Mouse (Mus musculus): ENCODE results near the gene Vwa8. TPM values are rescaled to one million over a fixed set of nuclear protein-coding genes. Genes with fewer than 3 reads are reported as not detected.

The Vwa8 gene
- polyA plus RNA-seq, 1 experiment from 2014 or later = 7.9 TPM

DNA sequence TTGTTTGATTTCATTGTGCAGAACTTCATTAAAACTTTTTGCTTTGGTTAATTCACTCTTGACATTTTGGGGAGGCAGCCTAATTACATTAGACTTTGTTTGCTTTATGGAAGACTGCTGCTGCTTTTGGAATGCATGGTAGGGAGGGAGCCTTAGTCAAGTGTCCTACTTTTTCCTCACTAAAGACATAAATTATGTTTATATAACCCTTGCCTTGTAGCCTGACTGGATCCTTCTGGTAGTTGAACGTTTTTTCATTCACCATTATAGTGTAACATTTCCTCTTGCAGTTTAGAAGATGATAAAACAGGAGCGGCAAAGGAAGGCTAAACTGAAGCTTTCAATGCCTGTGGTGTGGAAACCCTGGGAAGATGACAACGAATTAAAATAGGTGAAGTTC, 375 bp upstream of the Vwa8 start:
- H3K36me3 ChIP-seq (replicated peaks) = no peaks in the 10 kb centered on the region
- H3K27me3 ChIP-seq = no peaks in the 10 kb centered on the region
- 9% methylated on average over 3 of the region's 3 CpGs for WGBS (ENCODE audit: insufficient replicate concordance)
- peak overlapping the region; percentile 80 for H3K4me3 ChIP-seq (replicated peaks)
- H3K9me3 ChIP-seq (replicated peaks) = no peaks in the 10 kb centered on the region
- H3K4me2 ChIP-seq = peak overlapping the region; percentile 84
- peaks cover 29% of the 10 kb centered on the region for H3K4me1 ChIP-seq (replicated peaks)
- no peak for ATAC-seq (ENCODE audit: insufficient read depth)
- H3K27ac ChIP-seq (replicated peaks) = no peak overlapping the region; the same call in 1 of the 2 replicates
- no peak overlapping the region; the same call in 1 of the 2 replicates for H3K9ac ChIP-seq

GRCm38 (mm10) chr14:78849961-78850578, 1.2 kb downstream of the Vwa8 start:
- Histone ChIP-seq H3K9ac (no peak overlapping the region), H3K9me3 (replicated peaks) (no peaks in the 10 kb centered on the region), H3K27ac (replicated peaks) (peak overlapping the region; percentile 15), H3K4me3 (replicated peaks) (peak overlapping the region; percentile 80), H3K36me3 (replicated peaks) (no peaks in the 10 kb centered on the region), H3K4me1 (replicated peaks) (peaks cover 29% of the 10 kb centered on the region), H3K4me2 (peak overlapping the region; percentile 84), H3K27me3 (no peaks in the 10 kb centered on the region)
- WGBS (ENCODE audit: insufficient replicate concordance) = 40% methylated on average over 5 of the region's 5 CpGs
- no peak for ATAC-seq (ENCODE audit: insufficient read depth)

DNA sequence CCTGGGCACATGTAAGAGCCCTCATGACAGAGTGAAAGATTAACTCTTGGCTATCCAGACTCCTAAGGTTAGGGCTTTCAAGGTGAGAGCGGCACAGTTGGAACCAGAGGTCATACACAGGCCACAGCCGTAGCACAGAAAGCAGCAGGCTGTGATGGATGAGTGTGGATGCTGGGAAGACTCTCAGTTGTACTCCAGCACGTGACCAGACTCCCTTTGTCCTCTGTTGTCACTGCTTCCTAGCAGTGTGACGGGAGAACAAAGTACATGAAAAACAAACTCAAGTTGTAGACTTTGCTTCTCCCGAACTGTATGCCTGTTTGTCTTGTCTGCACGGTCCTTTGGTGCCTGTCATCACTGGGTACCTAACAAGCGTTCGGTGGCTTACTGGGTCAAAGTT, 1.8 kb downstream of the Vwa8 start:
- ATAC-seq (ENCODE audit: insufficient read depth) = peak; percentile 70
- peak overlapping the region; percentile 45; the same call in 1 of the 2 replicates for H3K27ac ChIP-seq (replicated peaks)
- 59% methylated on average over 8 of the region's 8 CpGs for WGBS (ENCODE audit: insufficient replicate concordance)
- peak overlapping the region; percentile 27 for H3K4me2 ChIP-seq
- H3K4me1 ChIP-seq (replicated peaks) = peaks cover 29% of the 10 kb centered on the region
- no peaks in the 10 kb centered on the region for H3K27me3 ChIP-seq
- no peaks in the 10 kb centered on the region for H3K36me3 ChIP-seq (replicated peaks)
- no peak overlapping the region for H3K4me3 ChIP-seq (replicated peaks)
- H3K9ac ChIP-seq = no peak overlapping the region
- no peaks in the 10 kb centered on the region for H3K9me3 ChIP-seq (replicated peaks)

- Histone ChIP-seq H3K9ac (no peak overlapping the region), H3K36me3 (replicated peaks) (no peaks in the 10 kb centered on the region), H3K27ac (replicated peaks) (peak overlapping the region; percentile 45; the same call in 1 of the 2 replicates), H3K9me3 (replicated peaks) (no peaks in the 10 kb centered on the region), H3K27me3 (no peaks in the 10 kb centered on the region), H3K4me1 (replicated peaks) (peaks cover 29% of the 10 kb centered on the region), H3K4me3 (replicated peaks) (no peak overlapping the region), H3K4me2 (no peak overlapping the region)
- ATAC-seq (ENCODE audit: insufficient read depth) = no peak
- WGBS (ENCODE audit: insufficient replicate concordance) = 44% methylated on average over 3 of the region's 3 CpGs
These were observed 2.5 kb downstream of the Vwa8 start for GRCm38 (mm10) chr14:78851366-78851765.

DNA sequence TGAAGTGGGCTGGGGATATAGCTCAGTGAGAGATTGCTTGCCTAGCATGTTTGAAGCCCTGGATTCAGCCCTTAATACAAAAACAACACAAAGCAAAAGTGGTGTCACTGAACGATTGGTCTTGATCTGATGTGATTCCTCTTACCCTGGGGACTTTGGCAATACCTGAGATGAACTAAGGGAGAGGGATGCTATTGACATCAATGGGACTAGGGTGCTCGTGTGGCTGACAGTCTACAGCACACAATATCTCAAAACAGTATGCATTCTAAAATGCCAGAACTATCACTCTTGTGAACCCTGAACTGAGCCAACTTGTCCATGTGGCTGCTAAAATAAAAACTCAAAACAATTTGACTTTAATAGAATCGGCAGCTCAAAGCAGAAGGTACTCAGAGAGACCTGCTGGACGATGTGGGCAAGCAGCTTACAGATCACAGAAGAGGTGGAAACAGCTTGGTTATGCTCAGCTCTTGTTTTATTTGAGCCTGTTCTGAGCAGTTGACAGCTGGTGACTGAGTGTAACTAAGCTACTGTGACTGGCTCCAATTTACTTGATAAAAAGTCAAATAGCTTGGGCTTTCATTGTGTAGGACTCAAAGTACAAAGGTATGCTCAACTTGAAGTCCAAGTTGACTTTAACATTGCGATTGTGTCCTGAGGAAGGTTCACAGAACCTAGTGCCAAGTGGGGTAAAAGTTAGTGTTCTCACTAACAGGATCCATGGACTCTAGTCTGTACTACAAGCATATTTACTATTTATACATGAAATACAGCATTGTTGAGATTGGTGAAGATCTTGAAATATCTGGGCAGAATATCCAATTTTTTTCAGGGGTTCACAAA, 3.8 kb downstream of the Vwa8 start:
- no peaks in the 10 kb centered on the region for H3K36me3 ChIP-seq (replicated peaks)
- H3K4me2 ChIP-seq = no peak overlapping the region
- H3K27me3 ChIP-seq = no peaks in the 10 kb centered on the region
- no peak overlapping the region; the same call in 1 of the 2 replicates for H3K27ac ChIP-seq (replicated peaks)
- 64% methylated on average over 5 of the region's 5 CpGs for WGBS (ENCODE audit: insufficient replicate concordance)
- ATAC-seq (ENCODE audit: insufficient read depth) = peak; percentile 10; the same call in 1 of the 2 replicates
- H3K9me3 ChIP-seq (replicated peaks) = no peaks in the 10 kb centered on the region
- no peak overlapping the region for H3K4me3 ChIP-seq (replicated peaks)
- H3K9ac ChIP-seq = no peak overlapping the region
- peaks cover 29% of the 10 kb centered on the region for H3K4me1 ChIP-seq (replicated peaks)

DNA sequence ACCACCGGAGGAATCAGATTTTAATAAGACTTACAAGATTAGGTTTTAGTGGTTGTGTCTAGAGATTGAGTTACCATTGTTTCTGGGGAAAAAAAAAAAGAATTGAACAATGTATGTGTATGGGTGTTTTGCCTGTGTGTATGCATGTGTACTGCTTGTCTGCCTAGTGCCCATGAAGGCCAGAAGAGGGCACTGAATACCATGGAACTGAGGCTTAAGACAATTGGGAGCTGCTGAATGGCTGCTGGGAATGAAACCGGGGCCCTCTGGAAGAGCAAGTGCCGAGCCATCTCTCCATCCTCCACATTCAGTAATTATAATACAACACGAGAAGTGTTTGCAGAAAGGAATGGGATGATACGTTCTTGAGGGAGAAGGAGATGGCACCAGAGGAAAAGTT, 12.3 kb downstream of the Vwa8 start:
- no peaks in the 10 kb centered on the region for H3K4me1 ChIP-seq (replicated peaks)
- no peak overlapping the region for H3K9ac ChIP-seq
- no peak for ATAC-seq (ENCODE audit: insufficient read depth)
- no peak overlapping the region for H3K4me2 ChIP-seq
- no peak overlapping the region for H3K4me3 ChIP-seq (replicated peaks)
- H3K36me3 ChIP-seq (replicated peaks) = no peaks in the 10 kb centered on the region
- H3K27ac ChIP-seq (replicated peaks) = no peak overlapping the region
- no peaks in the 10 kb centered on the region for H3K27me3 ChIP-seq
- no peaks in the 10 kb centered on the region for H3K9me3 ChIP-seq (replicated peaks)
- 83% methylated on average over 5 of the region's 5 CpGs for WGBS (ENCODE audit: insufficient replicate concordance)

GRCm38 (mm10) chr14:78870036-78870435, 21.2 kb downstream of the Vwa8 start:
- H3K4me3 ChIP-seq (replicated peaks) = no peak overlapping the region
- H3K9ac ChIP-seq = no peak overlapping the region
- H3K4me2 ChIP-seq = no peak overlapping the region
- WGBS (ENCODE audit: insufficient replicate concordance) = 57% methylated on average over 2 of the region's 2 CpGs
- H3K9me3 ChIP-seq (replicated peaks) = no peaks in the 10 kb centered on the region
- no peak overlapping the region for H3K27ac ChIP-seq (replicated peaks)
- no peaks in the 10 kb centered on the region for H3K4me1 ChIP-seq (replicated peaks)
- H3K27me3 ChIP-seq = no peaks in the 10 kb centered on the region
- peaks cover 7% of the 10 kb centered on the region for H3K36me3 ChIP-seq (replicated peaks)
- ATAC-seq (ENCODE audit: insufficient read depth) = no peak

- Histone ChIP-seq H3K27ac (replicated peaks) (no peak overlapping the region), H3K9ac (no peak overlapping the region), H3K4me3 (replicated peaks) (no peak overlapping the region), H3K36me3 (replicated peaks) (no peaks in the 10 kb centered on the region), H3K27me3 (no peaks in the 10 kb centered on the region), H3K9me3 (replicated peaks) (no peaks in the 10 kb centered on the region), H3K4me2 (no peak overlapping the region), H3K4me1 (replicated peaks) (peaks cover 20% of the 10 kb centered on the region)
- 23% methylated on average over 2 of the region's 2 CpGs for WGBS (ENCODE audit: insufficient replicate concordance)
- ATAC-seq (ENCODE audit: insufficient read depth) = peak; percentile 40; the same call in 1 of the 2 replicates
These were observed 28.3 kb downstream of the Vwa8 start for GRCm38 (mm10) chr14:78877176-78877575.

DNA sequence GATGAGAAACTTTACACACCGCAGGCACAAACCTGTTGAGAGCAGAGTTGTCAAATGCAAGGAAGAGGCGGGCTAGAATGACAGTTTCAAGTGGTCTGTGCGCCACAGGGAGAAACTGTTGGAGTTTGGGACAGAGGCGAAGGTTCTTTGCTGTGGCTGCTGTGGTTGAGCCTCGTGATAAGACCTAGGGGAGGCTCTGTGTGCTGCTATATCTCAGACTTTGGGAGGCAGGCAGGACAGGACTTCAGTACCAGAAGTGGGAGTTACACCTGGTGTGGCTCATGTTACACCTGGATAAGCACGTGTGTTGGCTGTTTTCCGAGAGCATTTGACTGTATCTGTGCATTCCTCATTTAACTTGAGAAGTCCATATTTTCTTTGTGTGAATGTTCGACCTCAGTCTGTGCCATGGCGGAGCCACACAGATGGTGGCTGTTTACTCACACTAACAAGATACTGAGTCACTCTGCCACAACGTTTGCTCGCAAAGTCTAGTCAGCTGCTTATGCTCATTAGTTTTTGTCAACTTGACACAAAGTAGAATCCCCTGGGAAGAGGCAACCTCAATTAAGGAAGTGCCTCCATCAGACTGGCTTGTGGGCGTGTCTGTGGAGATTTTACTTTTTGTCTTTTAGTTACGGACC, 29.7 kb downstream of the Vwa8 start:
- H3K4me2 ChIP-seq = no peak overlapping the region
- 53% methylated on average over 13 of the region's 13 CpGs for WGBS (ENCODE audit: insufficient replicate concordance)
- peaks cover 20% of the 10 kb centered on the region for H3K4me1 ChIP-seq (replicated peaks)
- no peaks in the 10 kb centered on the region for H3K27me3 ChIP-seq
- no peaks in the 10 kb centered on the region for H3K36me3 ChIP-seq (replicated peaks)
- H3K9ac ChIP-seq = no peak overlapping the region
- H3K9me3 ChIP-seq (replicated peaks) = no peaks in the 10 kb centered on the region
- no peak overlapping the region for H3K27ac ChIP-seq (replicated peaks)
- no peak for ATAC-seq (ENCODE audit: insufficient read depth)
- H3K4me3 ChIP-seq (replicated peaks) = no peak overlapping the region

DNA sequence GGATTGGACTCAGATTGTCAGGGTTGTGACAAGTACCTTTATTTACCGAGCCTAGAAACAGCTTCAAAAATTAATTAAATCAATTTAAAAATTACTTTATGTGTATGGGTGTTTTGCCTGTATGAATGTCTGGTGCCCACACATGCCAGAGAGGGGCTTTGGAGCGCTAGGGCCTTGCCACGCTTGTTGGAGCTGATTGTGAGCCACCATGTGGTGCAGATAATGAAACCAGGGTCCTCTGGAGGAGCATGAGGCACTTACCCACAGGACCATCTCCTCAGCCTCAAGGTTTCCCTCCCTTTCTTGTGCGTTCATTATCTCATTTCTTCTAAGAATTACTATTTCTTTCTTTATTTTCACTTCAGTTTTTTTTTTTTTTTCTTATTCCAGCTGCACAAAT, 32.0 kb downstream of the Vwa8 start:
- Histone ChIP-seq H3K4me3 (replicated peaks) (no peak overlapping the region), H3K4me1 (replicated peaks) (peaks cover 20% of the 10 kb centered on the region), H3K9me3 (replicated peaks) (no peaks in the 10 kb centered on the region), H3K9ac (no peak overlapping the region), H3K27me3 (no peaks in the 10 kb centered on the region), H3K4me2 (no peak overlapping the region), H3K27ac (replicated peaks) (no peak overlapping the region), H3K36me3 (replicated peaks) (no peaks in the 10 kb centered on the region)
- WGBS (ENCODE audit: insufficient replicate concordance) = 35% methylated on average over 4 of the region's 4 CpGs
- no peak for ATAC-seq (ENCODE audit: insufficient read depth)

DNA sequence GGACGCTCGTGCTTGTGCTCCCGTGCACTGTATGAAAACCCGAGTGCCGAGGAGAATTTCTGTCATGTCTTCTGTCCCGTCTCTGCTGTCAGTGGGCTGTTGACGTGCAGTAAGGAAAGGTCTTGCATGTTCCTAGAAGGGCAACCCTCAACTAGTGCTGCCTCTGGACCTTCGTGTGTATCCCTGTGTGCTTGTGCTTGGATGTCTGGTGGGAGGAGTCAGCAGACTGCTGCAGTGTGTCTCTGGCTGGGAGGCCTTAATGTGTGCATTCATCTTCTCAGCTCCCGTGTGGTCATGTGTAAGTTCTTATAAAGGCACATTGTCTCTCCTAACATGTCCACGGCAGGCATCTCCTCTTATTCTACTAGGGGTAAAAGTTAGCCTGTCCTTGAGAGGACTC, 32.7 kb downstream of the Vwa8 start:
- Histone ChIP-seq H3K4me2 (no peak overlapping the region), H3K4me3 (replicated peaks) (no peak overlapping the region), H3K27me3 (no peaks in the 10 kb centered on the region), H3K9me3 (replicated peaks) (no peaks in the 10 kb centered on the region), H3K36me3 (replicated peaks) (no peaks in the 10 kb centered on the region), H3K27ac (replicated peaks) (no peak overlapping the region), H3K9ac (no peak overlapping the region), H3K4me1 (replicated peaks) (peaks cover 19% of the 10 kb centered on the region)
- WGBS (ENCODE audit: insufficient replicate concordance) = 72% methylated on average over 10 of the region's 10 CpGs
- no peak for ATAC-seq (ENCODE audit: insufficient read depth)
